Mouse (Mus musculus): ENCODE data around the gene Ubl5. TPM values are rescaled to one million over a fixed set of nuclear protein-coding genes. Genes with fewer than 3 reads are reported as not detected.

The Ubl5 gene
- polyA plus RNA-seq, 1 experiment, result 316 TPM

DNA sequence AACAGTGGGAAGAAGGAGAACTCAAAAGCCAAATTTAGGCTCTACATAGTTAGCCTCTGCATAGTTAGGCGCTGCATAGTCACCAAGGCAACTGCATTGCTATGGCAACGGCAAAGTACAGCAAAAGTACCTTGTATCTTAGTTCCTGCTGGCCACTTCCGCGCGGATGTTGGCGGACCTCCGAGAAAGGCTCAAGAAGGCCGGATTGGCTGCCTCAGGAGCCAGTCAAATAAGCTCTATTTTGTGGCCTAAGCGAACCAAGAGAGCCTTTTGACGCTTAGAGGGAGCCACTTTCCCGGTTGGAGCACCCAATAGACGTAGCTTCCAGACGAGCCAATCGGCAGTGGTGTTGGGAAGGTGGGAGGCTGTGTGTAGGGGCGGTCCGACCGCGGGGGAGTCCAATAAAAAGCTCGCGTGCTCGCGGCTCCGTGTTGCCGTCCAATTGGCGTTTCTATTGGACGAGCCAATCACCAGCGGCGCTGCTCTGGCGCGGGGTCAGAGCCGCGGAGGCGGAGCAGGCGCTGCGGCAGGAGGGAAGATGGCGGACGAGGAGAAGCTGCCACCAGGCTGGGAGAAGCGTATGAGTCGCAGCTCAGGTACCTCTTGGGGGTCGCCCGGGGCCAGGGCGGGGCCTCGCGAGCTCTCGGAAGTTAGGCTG is 9.1 kb downstream of the Ubl5 start, which contains the start of gene Pin1:
TSS of gene Pin1 (plus strand) at position 494 of the 658 bp plus-strand sequence.
- Histone ChIP-seq H3K4me3 (ENCODE audit: insufficient read depth, low read length) (peak within 1 kb of the TSS; percentile 99), H3K4me1 (ENCODE audit: control insufficient read depth, insufficient read depth, low read length) (peaks cover 10% of the 10 kb centered on the region; the same call in 1 of the 2 replicates), H3K27ac (ENCODE audit: insufficient read depth, low read depth, low read length) (peak within 1 kb of the TSS; percentile 4; the same call in 1 of the 2 replicates)
- TF ChIP-seq CTCF (IDR thresholded peaks at IDR 0.05; ENCODE audit: low read depth, low read length), result no peak
- TF ChIP-seq POLR2A (IDR thresholded peaks at IDR 0.05; ENCODE audit: borderline replicate concordance, low read depth, low read length), result no peak

DNA sequence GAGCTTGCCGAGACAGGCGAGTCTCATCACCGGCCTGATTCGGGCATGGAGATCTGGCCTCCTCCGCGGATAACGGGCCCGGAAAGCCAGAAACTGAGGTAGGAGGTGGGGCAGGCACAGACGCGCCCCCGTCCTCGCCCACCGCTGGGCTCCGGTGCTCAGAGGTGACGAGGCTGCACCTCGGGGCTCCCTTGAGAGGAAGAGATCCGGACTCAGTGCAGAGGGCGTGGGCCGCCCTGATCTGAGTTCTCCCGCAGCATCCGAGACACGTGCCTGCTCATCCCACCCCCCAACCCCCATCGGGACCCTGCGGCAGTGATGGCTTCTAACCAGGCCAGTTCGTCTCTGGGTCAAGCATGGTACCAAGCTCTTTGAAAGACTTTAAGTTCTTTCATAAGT is 9.6 kb downstream of the Ubl5 start:
- peak overlapping the region; percentile 99 for H3K4me3 ChIP-seq (ENCODE audit: insufficient read depth, low read length)
- peaks cover 10% of the 10 kb centered on the region; the same call in 1 of the 2 replicates for H3K4me1 ChIP-seq (ENCODE audit: control insufficient read depth, insufficient read depth, low read length)
- peak overlapping the region; percentile 4; the same call in 1 of the 2 replicates for H3K27ac ChIP-seq (ENCODE audit: insufficient read depth, low read depth, low read length)
- no peak for TF ChIP-seq POLR2A (IDR thresholded peaks at IDR 0.05; ENCODE audit: borderline replicate concordance, low read depth, low read length)

DNA sequence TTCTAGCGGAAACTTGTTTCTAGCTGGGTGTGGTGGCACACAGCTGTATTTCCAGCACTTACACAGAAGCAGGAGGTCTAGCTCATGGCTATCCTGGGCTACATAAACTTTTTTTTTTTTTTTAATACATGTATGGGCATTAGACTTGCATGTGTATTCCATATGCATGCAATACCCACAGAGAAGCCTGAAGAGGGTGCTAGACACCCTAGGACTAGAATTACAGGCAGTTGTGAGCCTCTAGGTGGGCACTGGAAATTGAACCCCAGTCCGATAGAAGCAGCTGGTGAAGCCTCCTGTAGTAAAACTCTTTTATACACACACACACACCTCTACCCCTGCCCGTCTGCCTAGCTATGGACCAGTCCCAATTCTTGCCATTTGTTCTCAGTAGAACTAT is 11.2 kb downstream of the Ubl5 start:
- Histone ChIP-seq H3K4me3 (ENCODE audit: insufficient read depth, low read length) (no peak overlapping the region), H3K4me1 (ENCODE audit: control insufficient read depth, insufficient read depth, low read length) (peaks cover 10% of the 10 kb centered on the region; the same call in 1 of the 2 replicates), H3K27ac (ENCODE audit: insufficient read depth, low read depth, low read length) (no peak overlapping the region)
- TF ChIP-seq POLR2A (IDR thresholded peaks at IDR 0.05; ENCODE audit: borderline replicate concordance, low read depth, low read length) (no peak), CTCF (IDR thresholded peaks at IDR 0.05; ENCODE audit: low read depth, low read length) (no peak)

DNA sequence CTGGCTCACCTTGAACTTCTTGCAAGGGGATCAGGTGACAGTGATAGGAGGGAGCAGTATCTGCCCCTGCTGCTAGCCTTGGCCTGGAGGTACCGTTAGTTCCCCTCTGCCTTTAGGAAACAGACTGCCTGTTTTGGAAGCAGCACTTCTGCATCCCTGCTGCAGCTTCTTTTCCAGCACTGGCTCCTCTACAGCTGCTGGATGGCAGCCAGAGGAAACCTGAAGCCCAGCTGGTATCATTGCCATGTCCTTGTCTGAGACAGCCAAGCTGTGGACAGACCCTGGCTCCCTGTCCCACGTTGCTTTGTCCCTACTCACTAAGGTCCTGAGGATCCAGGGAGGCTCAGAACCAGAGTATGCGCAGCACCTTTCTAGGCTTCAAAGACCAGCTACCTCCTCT is 14.9 kb downstream of the Ubl5 start:
- no peak for TF ChIP-seq CTCF (IDR thresholded peaks at IDR 0.05; ENCODE audit: low read depth, low read length)
- TF ChIP-seq POLR2A (IDR thresholded peaks at IDR 0.05; ENCODE audit: borderline replicate concordance, low read depth, low read length), result no peak
- H3K4me1 ChIP-seq (ENCODE audit: control insufficient read depth, insufficient read depth, low read length), result peaks cover 5% of the 10 kb centered on the region; the same call in 1 of the 2 replicates
- H3K4me3 ChIP-seq (ENCODE audit: insufficient read depth, low read length), result no peak overlapping the region
- H3K27ac ChIP-seq (ENCODE audit: insufficient read depth, low read depth, low read length), result no peak overlapping the region

DNA sequence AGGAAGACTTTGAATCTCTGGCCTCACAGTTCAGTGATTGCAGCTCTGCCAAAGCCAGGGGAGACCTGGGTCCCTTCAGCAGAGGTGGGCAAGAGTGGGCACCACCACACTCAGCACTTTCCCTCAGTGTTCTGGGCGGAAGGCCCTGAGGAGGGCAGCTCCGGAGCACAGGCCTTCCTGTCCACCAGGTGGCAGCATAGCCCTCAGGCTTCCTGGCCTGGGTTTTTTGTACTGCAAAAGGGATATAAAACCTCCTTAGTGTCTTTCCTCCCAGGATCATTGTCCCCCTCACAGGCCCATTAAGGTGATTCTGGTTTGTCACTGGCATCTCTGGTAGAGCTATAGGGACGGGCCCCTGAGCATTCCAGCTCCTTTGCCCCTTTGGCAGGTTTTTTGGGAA is 19.6 kb downstream of the Ubl5 start:
- TF ChIP-seq POLR2A (IDR thresholded peaks at IDR 0.05; ENCODE audit: borderline replicate concordance, low read depth, low read length), result no peak
- TF ChIP-seq CTCF (IDR thresholded peaks at IDR 0.05; ENCODE audit: low read depth, low read length), result peak; percentile 57
- Histone ChIP-seq H3K4me3 (ENCODE audit: insufficient read depth, low read length) (no peak overlapping the region), H3K4me1 (ENCODE audit: control insufficient read depth, insufficient read depth, low read length) (no peaks in the 10 kb centered on the region), H3K27ac (ENCODE audit: insufficient read depth, low read depth, low read length) (no peak overlapping the region)

DNA sequence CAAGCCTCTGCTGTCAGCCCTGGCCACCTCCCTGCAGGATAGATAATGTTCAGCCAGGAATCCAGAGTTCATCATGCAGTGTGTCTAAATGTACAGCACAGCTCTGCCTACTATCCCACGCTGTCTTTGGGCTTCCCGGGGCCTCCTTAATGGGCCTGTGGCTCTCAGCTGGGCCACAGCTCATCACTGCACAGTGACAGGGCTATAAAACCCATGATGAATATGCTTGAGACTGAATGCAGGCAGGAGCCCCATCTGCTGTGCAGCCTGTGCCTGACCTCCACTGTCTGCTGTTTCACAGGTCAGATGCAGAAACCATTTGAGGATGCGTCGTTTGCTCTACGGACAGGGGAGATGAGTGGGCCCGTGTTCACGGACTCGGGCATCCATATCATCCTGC is 20.2 kb downstream of the Ubl5 start:
- Histone ChIP-seq H3K4me1 (ENCODE audit: control insufficient read depth, insufficient read depth, low read length) (no peaks in the 10 kb centered on the region), H3K27ac (ENCODE audit: insufficient read depth, low read depth, low read length) (no peak overlapping the region), H3K4me3 (ENCODE audit: insufficient read depth, low read length) (no peak overlapping the region)
- TF ChIP-seq POLR2A (IDR thresholded peaks at IDR 0.05; ENCODE audit: borderline replicate concordance, low read depth, low read length), result no peak

DNA sequence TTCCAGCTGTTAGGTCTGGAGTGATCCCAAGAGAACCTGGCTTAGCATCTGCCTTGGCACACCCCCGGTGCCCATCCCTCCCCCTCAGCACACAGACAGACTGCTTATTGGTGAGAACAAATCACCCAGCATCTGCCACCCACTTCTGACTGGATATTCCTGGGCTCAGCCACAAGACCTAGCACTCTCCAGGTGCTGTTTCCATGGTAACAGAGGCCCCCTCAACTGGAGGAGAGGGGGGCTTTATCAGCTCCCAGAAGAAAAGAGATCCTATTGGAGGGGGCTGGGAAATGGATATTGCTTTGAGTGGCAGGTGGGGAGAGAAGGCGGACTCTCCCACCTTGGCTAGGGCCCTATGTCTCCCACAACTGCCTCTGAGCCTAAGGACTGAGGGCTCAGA is 21.3 kb downstream of the Ubl5 start:
- TF ChIP-seq POLR2A (IDR thresholded peaks at IDR 0.05; ENCODE audit: borderline replicate concordance, low read depth, low read length), result no peak
- TF ChIP-seq CTCF (IDR thresholded peaks at IDR 0.05; ENCODE audit: low read depth, low read length), result no peak
- Histone ChIP-seq H3K27ac (ENCODE audit: insufficient read depth, low read depth, low read length) (no peak overlapping the region), H3K4me3 (ENCODE audit: insufficient read depth, low read length) (no peak overlapping the region), H3K4me1 (ENCODE audit: control insufficient read depth, insufficient read depth, low read length) (no peaks in the 10 kb centered on the region)

DNA sequence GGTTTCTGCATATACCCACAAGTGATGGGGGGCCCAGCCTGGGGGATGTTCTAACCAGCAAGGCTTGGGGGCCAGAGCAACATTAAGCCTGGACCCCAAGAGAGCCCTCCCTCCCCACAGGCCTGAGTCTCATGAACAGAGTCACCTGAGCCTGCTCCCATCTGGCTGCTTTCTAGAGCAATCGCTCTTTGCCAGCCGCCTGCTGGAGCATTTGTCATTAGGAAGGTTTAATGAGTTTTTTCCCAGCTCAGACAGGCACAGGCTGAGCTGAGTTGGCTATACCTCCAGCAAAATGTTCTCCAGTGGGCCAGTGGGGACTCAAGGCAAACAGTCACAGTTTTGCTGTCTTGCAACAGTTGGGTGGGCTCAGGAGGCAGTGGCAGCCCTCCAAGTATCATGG is 21.7 kb downstream of the Ubl5 start:
- TF ChIP-seq POLR2A (IDR thresholded peaks at IDR 0.05; ENCODE audit: borderline replicate concordance, low read depth, low read length) (no peak), CTCF (IDR thresholded peaks at IDR 0.05; ENCODE audit: low read depth, low read length) (no peak)
- Histone ChIP-seq H3K4me3 (ENCODE audit: insufficient read depth, low read length) (no peak overlapping the region), H3K27ac (ENCODE audit: insufficient read depth, low read depth, low read length) (no peak overlapping the region), H3K4me1 (ENCODE audit: control insufficient read depth, insufficient read depth, low read length) (no peaks in the 10 kb centered on the region)

DNA sequence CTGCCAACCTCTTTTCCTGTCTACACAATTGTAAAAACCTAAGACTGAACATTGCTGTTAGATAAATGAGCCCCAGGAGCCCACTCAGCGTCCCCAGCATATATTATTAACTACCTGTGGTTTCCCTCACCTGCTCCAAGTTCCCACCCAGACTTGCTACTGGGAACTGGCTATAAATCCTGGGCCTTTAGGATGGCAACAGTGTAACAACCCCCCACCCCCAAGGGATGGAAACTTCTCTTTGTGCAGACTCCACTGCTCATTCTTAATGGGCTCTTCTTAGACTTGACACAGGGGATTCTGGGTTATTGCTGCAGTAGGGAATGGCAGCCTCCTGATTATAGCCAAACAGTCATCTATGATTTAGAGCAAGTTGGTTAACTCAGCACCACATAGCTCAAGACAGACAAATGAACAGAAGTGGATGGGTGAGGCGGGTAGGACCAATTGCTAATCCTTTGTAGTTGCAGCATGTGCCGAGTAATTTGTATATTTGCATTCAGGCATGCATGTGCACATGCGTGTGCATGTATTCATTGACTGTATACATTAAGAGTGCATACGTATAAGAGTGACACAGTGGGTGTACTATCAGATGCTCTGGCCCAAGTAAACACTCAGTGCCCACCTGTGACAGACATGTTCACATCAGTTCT is 22.4 kb downstream of the Ubl5 start:
- no peak overlapping the region for H3K4me3 ChIP-seq (ENCODE audit: insufficient read depth, low read length)
- TF ChIP-seq POLR2A (IDR thresholded peaks at IDR 0.05; ENCODE audit: borderline replicate concordance, low read depth, low read length) (no peak), CTCF (IDR thresholded peaks at IDR 0.05; ENCODE audit: low read depth, low read length) (no peak)
- H3K27ac ChIP-seq (ENCODE audit: insufficient read depth, low read depth, low read length), result no peak overlapping the region
- H3K4me1 ChIP-seq (ENCODE audit: control insufficient read depth, insufficient read depth, low read length), result no peaks in the 10 kb centered on the region

DNA sequence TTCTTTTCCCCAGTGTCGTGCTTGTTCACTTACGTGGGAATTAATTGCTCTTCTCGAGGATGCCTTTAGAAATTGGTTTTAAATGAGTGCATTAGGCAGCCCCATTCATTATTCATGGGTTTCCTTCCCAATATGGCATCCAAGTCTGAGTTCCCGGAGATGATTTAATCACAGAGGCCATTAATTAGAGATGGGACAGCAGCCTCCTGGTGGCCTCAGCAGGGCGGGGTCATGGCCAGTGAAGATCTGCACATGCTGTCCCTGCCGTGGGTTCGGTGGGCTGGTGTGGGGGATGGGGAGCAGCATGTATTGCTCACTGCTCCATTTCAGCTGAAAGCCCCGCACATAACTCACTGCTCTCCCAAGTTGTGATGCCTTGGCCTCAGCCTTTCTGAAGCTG is 23.2 kb downstream of the Ubl5 start:
- no peaks in the 10 kb centered on the region for H3K4me1 ChIP-seq (ENCODE audit: control insufficient read depth, insufficient read depth, low read length)
- H3K27ac ChIP-seq (ENCODE audit: insufficient read depth, low read depth, low read length), result no peak overlapping the region
- H3K4me3 ChIP-seq (ENCODE audit: insufficient read depth, low read length), result no peak overlapping the region
- no peak for TF ChIP-seq CTCF (IDR thresholded peaks at IDR 0.05; ENCODE audit: low read depth, low read length)
- no peak for TF ChIP-seq POLR2A (IDR thresholded peaks at IDR 0.05; ENCODE audit: borderline replicate concordance, low read depth, low read length)
